Mouse (Mus musculus) spleen, postnatal 14 days (tissue): ENCODE results near the gene Ptprz1.
"Not testable (repeated sequence)": the region's sequence is repeated elsewhere in the genome, so short reads cannot be mapped to it uniquely, and the experiment has no call there.

Source experiments
- DNase-seq, 2 experiments: peaks; one replicate each; pipeline ENCODE4 v3.0.0; 2021 to 2022; ENCODE audit warnings: low spot score in 2 of 2

Ptprz1 gene

GRCm38 (mm10) chr6:23003152-23003551 is 127.8 kb downstream of the Ptprz1 start:
- no peak for DNase-seq

GRCm38 (mm10) chr6:23014988-23015613 is 139.8 kb downstream of the Ptprz1 start:
- no peak for DNase-seq

- DNase-seq: no peak
Measured at GRCm38 (mm10) chr6:23028251-23028650, 152.9 kb downstream of the Ptprz1 start.

- DNase-seq: no peak
Measured at GRCm38 (mm10) chr6:23048836-23049235, 173.5 kb downstream of the Ptprz1 start.

- no peak for DNase-seq
Measured at GRCm38 (mm10) chr6:23055734-23056133, 180.4 kb downstream of the Ptprz1 start.

GRCm38 (mm10) chr6:23076060-23076459 is 200.8 kb downstream of the Ptprz1 start:
- DNase-seq: no peak

GRCm38 (mm10) chr6:23078273-23078672 is 203.0 kb downstream of the Ptprz1 start:
- no peak for DNase-seq

GRCm38 (mm10) chr6:23079991-23080680 is 204.8 kb downstream of the Ptprz1 start:
- DNase-seq: no peak

GRCm38 (mm10) chr6:23084587-23085421 is 209.5 kb downstream of the Ptprz1 start:
- no peak for DNase-seq

- DNase-seq: not testable (repeated sequence)
Measured at GRCm38 (mm10) chr6:23089292-23089691, 214.0 kb downstream of the Ptprz1 start.

GRCm38 (mm10) chr6:23090346-23091055 is 215.2 kb downstream of the Ptprz1 start:
- DNase-seq: not testable (repeated sequence)
